Comparison of ENCODE assay signal across 9 mouse cellular contexts in genomic region chr1:135835716-135836483, GRCm38 (mm10). TPM values are rescaled to one million over a fixed set of nuclear protein-coding genes. Genes with fewer than 3 reads are reported as not detected.
DNase-seq lines count a peak whose midpoint lies in the region; ATAC-seq and TF ChIP-seq lines count a peak whose summit lies in the region.
"Had no signal": no experiment of that assay in that cellular context is flagged by ENCODE, and none has a peak within 500 bp of the region (broad histone marks: within the 10 kb centered on the region; RNA-seq: fewer than 3 reads in every experiment).

Gene Tnnt2, plus strand, starts transcription at chr1:135836354.

- TF ChIP-seq EP300 in heart, postnatal 0 days (IDR thresholded peaks at IDR 0.05; ENCODE audit: low read depth), result peak; percentile 100

- 62% methylated on average over 9 of the region's 9 CpGs for WGBS in midbrain, embryonic 11.5 days
- WGBS in midbrain, embryonic 13.5 days, result 51% methylated on average over 9 of the region's 9 CpGs
- WGBS in heart, postnatal 0 days, result 17% methylated on average over 9 of the region's 9 CpGs
- 28% methylated on average over 9 of the region's 9 CpGs for WGBS in stomach, embryonic 16.5 days

- no peaks in the 10 kb centered on the region for H3K36me3 ChIP-seq in midbrain, embryonic 11.5 days (ENCODE audit: control insufficient read depth, insufficient read depth, low read length)
- H3K36me3 ChIP-seq in midbrain, embryonic 13.5 days, result no peaks in the 10 kb centered on the region
- peaks cover 20% of the 10 kb centered on the region; the same call in 1 of the 2 replicates for H3K36me3 ChIP-seq in heart, postnatal 0 days (replicated peaks; ENCODE audit: control insufficient read depth, insufficient read depth, low read length)
- no peaks in the 10 kb centered on the region for H3K36me3 ChIP-seq in stomach, embryonic 16.5 days (ENCODE audit: control insufficient read depth, insufficient read depth, low read length)

- no peak within 1 kb of the TSS for H3K4me2 ChIP-seq in midbrain, embryonic 11.5 days
- H3K4me2 ChIP-seq in midbrain, embryonic 13.5 days (replicated peaks), result no peak within 1 kb of the TSS
- H3K4me2 ChIP-seq in heart, postnatal 0 days (ENCODE audit: low read depth, low read length), result peak within 1 kb of the TSS; percentile 59
- no peak within 1 kb of the TSS for H3K4me2 ChIP-seq in stomach, embryonic 16.5 days (ENCODE audit: low read depth, low read length)

- no peaks in the 10 kb centered on the region for H3K4me1 ChIP-seq in midbrain, embryonic 11.5 days (ENCODE audit: control insufficient read depth, insufficient read depth, low read length)
- no peaks in the 10 kb centered on the region for H3K4me1 ChIP-seq in midbrain, embryonic 13.5 days (replicated peaks)
- peaks cover 37% of the 10 kb centered on the region for H3K4me1 ChIP-seq in heart, postnatal 0 days (ENCODE audit: control insufficient read depth, insufficient read depth)
- H3K4me1 ChIP-seq in stomach, embryonic 16.5 days (ENCODE audit: control insufficient read depth, insufficient read depth, low read length), result peaks cover 15% of the 10 kb centered on the region; the same call in 1 of the 2 replicates

- TF ChIP-seq CTCF in heart, postnatal 0 days (IDR thresholded peaks at IDR 0.05; ENCODE audit: low read depth), result no peak

- H3K9ac ChIP-seq in midbrain, embryonic 11.5 days (ENCODE audit: low read length), result no peak within 1 kb of the TSS
- H3K9ac ChIP-seq in midbrain, embryonic 13.5 days (replicated peaks), result no peak within 1 kb of the TSS
- H3K9ac ChIP-seq in heart, postnatal 0 days (replicated peaks; ENCODE audit: low read depth, low read length), result peak within 1 kb of the TSS; percentile 88
- 0 out of 2 replicates have a peak within 1 kb of the TSS, but pooled peaks have one; percentile 8 for H3K9ac ChIP-seq in stomach, embryonic 16.5 days (ENCODE audit: low read length)

- ATAC-seq in midbrain, embryonic 11.5 days (ENCODE audit: low FRiP score), result no peak
- no peak for ATAC-seq in midbrain, embryonic 13.5 days
- ATAC-seq in heart, postnatal 0 days (ENCODE audit: insufficient read depth, low read depth), result peak; percentile 84
- ATAC-seq in stomach, embryonic 16.5 days (ENCODE audit: insufficient read depth, low FRiP score), result peak; percentile 23; the same call in 1 of the 2 replicates

- H3K27ac ChIP-seq in midbrain, embryonic 11.5 days (ENCODE audit: low read depth, low read length), result no peak within 1 kb of the TSS
- H3K27ac ChIP-seq in midbrain, embryonic 13.5 days, result no peak within 1 kb of the TSS
- H3K27ac ChIP-seq in heart, postnatal 0 days (ENCODE audit: low read depth), result peak within 1 kb of the TSS; percentile 98
- H3K27ac ChIP-seq in stomach, embryonic 16.5 days (ENCODE audit: low read length), result peak within 1 kb of the TSS; percentile 46; the same call in 1 of the 2 replicates

- no peak for DNase-seq in gastrocnemius, postnatal 10 days
- no peak for DNase-seq in gastrocnemius, adult 18-20 months (ENCODE audit: low spot score)
- DNase-seq in midbrain, embryonic 11.5 days (ENCODE audit: low spot score, missing footprints), result peak; percentile 82
- DNase-seq in heart, postnatal 0 days (ENCODE audit: low spot score), result peak; percentile 97
- DNase-seq in cerebellum, adult 18-20 months, result no peak
- DNase-seq in urinary bladder, postnatal 25 days (ENCODE audit: low spot score), result no peak
- DNase-seq: cerebellum, adult 9-11 months had no signal

- no peaks in the 10 kb centered on the region for H3K27me3 ChIP-seq in midbrain, embryonic 11.5 days (ENCODE audit: control insufficient read depth, insufficient read depth, low read length)
- no peaks in the 10 kb centered on the region for H3K27me3 ChIP-seq in midbrain, embryonic 13.5 days
- no peaks in the 10 kb centered on the region for H3K27me3 ChIP-seq in heart, postnatal 0 days (ENCODE audit: control insufficient read depth, insufficient read depth, low read length)
- H3K27me3 ChIP-seq in stomach, embryonic 16.5 days (ENCODE audit: control insufficient read depth, insufficient read depth, low read length), result no peaks in the 10 kb centered on the region

- no peak within 1 kb of the TSS for H3K4me3 ChIP-seq in midbrain, embryonic 11.5 days (ENCODE audit: low read depth, low read length)
- no peak within 1 kb of the TSS for H3K4me3 ChIP-seq in midbrain, embryonic 13.5 days (replicated peaks)
- H3K4me3 ChIP-seq in heart, postnatal 0 days (ENCODE audit: low read depth, low read length), result peak within 1 kb of the TSS; percentile 56
- no peak within 1 kb of the TSS for H3K4me3 ChIP-seq in stomach, embryonic 16.5 days (replicated peaks; ENCODE audit: low read length)

- no peaks in the 10 kb centered on the region for H3K9me3 ChIP-seq in midbrain, embryonic 11.5 days (ENCODE audit: control insufficient read depth, low read length)
- H3K9me3 ChIP-seq in midbrain, embryonic 13.5 days, result no peaks in the 10 kb centered on the region
- no peaks in the 10 kb centered on the region for H3K9me3 ChIP-seq in heart, postnatal 0 days (replicated peaks; ENCODE audit: control insufficient read depth, low read length)
- no peaks in the 10 kb centered on the region for H3K9me3 ChIP-seq in stomach, embryonic 16.5 days (replicated peaks; ENCODE audit: control insufficient read depth, low read length)

RNA-seq across cellular contexts. Expression of gene Tnnt2, which starts in this region (rescaled TPM):
- 10 to 100 TPM; 41.1 to 52.6 TPM for total RNA-seq in gastrocnemius, postnatal 10 days (2021)
- total RNA-seq in gastrocnemius, adult 18-20 months (2021), result 1 to 10 TPM; 3.3 to 4.3 TPM
- 0.82 and 0.92 TPM in 2 replicates for polyA plus RNA-seq in midbrain, embryonic 11.5 days (2014; fragmentation: Nextera tagmentation; extraction: Ambion mirVana)
- 0.26 and 0.55 TPM in 2 replicates for polyA plus RNA-seq in midbrain, embryonic 13.5 days (2015; fragmentation: Nextera tagmentation; extraction: Ambion mirVana)
- total RNA-seq in heart, postnatal 0 days (2014; rRNA removed; ENCODE audit: low replicate concordance), result 1,865 and 1,929 TPM in 2 replicates
- polyA plus RNA-seq in heart, postnatal 0 days (2015; fragmentation: Nextera tagmentation; extraction: Ambion mirVana), result 13,184 and 14,025 TPM in 2 replicates
- 40.8 and 48.4 TPM in 2 replicates for polyA plus RNA-seq in stomach, embryonic 16.5 days (2015; fragmentation: Nextera tagmentation; extraction: Ambion mirVana)

Comparison
In these comparisons a context has a peak if more than half of its experiments do, and no peak if none do; other contexts are left out.
1. RNA of gene Tnnt2 (total RNA-seq): 1,865 to 1,929 TPM in heart, postnatal 0 days; 41.1 to 52.6 TPM in gastrocnemius, postnatal 10 days and 3.3 to 4.3 TPM in gastrocnemius, adult 18-20 months; every median in the first group is over 10 times any median in the second.
2. RNA of gene Tnnt2 (polyA plus RNA-seq): 13,184 to 14,025 TPM in heart, postnatal 0 days; 40.8 to 48.4 TPM in stomach, embryonic 16.5 days, 0.82 to 0.92 TPM in midbrain, embryonic 11.5 days and 0.26 to 0.55 TPM in midbrain, embryonic 13.5 days; every median in the first group is over 100 times any median in the second.
3. Peak in DNase-seq in midbrain, embryonic 11.5 days; RNA of the gene not detected or under 1 TPM.
4. ATAC-seq: peak in heart, postnatal 0 days (single experiment) and stomach, embryonic 16.5 days (single experiment); none in midbrain, embryonic 11.5 days (single experiment) and midbrain, embryonic 13.5 days (single experiment).
5. H3K27ac ChIP-seq: peak in heart, postnatal 0 days (single experiment) and stomach, embryonic 16.5 days (single experiment); none in midbrain, embryonic 11.5 days (single experiment) and midbrain, embryonic 13.5 days (single experiment).
6. H3K9ac ChIP-seq: peak in heart, postnatal 0 days (single experiment) and stomach, embryonic 16.5 days (single experiment); none in midbrain, embryonic 11.5 days (single experiment) and midbrain, embryonic 13.5 days (single experiment).